Mouse (Mus musculus) cerebellum, adult 9-11 months (tissue): ENCODE measurements around the gene Rcn3.
"Not testable (repeated sequence)": the region's sequence is repeated elsewhere in the genome, so short reads cannot be mapped to it uniquely, and the experiment has no call there.

Source experiments
- DNase-seq: peaks from one replicate; pipeline ENCODE4 v3.0.0; 2022

Gene Rcn3

DNA sequence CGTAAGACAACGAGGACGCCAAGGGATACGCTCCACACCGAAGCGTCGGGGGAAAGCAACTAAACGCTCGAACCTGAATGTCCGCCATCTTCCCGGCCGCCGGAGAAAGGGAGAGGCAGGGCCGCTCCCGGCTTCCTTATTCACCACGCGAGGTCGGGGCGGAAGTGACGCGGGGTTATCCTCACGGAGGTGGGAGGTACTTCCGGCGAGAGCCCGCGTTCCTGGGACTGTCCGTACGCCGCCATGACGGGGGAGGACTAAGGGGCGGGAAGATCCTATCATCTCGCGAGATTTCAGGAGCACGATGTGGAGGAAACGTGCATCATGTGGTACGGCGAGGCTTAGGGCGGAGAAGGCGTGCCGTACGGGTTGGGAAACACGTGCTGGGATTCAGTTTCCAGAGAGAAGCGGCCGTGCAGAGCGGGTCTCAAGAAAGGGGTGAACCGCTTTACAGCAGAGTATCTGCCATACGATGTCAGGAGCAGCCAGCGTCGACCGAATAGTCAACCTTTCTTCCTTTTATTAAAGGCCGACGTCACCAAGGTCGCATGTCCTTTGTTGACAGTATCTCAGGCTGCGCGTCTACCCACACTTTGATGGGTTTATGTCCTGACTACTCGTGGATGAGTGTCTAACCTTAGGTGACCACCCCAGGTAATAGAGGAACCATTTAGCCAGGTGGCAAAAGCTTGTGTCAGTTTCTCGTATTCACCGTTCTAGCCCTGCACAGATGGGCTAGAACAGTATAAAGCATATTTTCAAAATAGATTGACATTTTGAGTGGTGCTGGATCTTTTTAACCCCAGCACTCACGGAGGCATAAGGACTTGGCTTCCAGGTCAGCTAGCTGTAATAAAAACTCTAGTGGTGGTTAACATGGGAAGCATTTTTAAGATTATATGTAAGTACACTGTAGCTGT, 32.5 kb upstream of the Rcn3 start, which contains the start of gene Rps11:
Gene Rps11 (minus strand): TSS at position 216 of the 920 bp plus-strand sequence.
- DNase-seq, result peak; percentile 99

DNA sequence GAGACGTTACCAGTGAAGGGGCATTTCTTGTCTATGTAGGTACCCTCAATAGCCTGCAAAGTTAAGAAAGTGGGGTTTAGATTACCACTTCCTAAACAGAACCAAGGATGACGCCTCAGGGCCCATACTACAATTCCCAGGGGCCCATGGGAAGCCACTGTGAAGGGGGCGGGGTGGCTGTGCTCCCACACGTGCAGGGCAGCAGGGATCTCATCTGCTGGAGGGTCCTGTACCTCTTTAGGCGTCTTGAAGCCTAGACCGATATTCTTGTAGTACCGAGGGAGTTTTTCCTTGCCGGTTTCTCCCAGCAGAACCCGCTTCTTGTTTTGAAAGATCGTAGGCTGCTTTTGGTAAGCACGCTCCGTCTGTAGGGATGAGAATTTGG, 31.2 kb upstream of the Rcn3 start:
- no peak for DNase-seq

DNA sequence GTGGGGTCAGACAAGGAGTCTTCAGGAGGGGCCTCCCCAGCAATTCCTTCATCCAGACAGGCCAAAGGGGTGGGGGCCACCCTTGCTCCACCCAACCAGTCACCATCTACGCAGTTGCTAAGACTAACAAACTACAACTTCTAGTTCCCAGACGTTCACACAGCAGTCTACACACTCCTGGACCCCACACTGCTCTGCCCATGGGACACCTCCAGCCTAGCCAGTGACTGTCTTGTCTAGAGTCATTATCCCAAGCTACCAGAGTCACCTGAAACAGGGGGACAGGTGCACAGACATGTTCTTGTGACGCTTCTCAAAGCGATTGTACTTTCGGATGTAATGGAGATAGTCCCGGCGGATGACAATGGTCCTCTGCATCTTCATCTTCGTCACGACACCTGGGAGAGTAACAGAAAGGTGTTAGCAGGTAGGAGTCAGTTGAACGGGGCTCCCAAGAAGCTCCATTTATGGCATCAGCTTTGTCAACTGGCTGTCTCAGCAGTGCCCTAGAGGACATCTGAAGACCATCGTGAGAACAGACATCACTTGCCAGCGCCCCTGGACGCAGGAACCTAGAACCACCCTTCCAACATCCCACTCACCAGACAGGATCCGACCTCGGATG, 30.7 kb upstream of the Rcn3 start:
- DNase-seq, result peak; percentile 45

DNA sequence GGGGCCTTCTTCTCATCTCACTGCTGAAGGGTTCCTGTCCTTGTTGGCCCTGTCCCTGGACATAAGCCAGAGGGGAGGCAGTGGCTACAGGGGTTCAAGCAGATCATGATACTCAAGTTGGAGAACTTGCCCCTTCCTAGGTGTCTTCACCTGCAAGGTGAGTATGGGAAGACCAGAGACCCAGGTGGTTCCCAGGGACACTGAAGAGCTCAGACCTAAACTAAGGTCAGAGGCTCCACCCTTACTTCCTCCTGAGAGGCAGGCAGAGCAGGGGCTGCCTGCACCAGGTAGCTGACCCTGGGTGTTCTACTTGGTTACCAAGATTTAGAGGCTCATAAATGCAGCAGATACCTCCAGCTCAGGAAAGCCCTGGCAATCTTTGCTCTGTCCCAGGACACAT, 29.9 kb upstream of the Rcn3 start:
- peak; percentile 49 for DNase-seq

DNA sequence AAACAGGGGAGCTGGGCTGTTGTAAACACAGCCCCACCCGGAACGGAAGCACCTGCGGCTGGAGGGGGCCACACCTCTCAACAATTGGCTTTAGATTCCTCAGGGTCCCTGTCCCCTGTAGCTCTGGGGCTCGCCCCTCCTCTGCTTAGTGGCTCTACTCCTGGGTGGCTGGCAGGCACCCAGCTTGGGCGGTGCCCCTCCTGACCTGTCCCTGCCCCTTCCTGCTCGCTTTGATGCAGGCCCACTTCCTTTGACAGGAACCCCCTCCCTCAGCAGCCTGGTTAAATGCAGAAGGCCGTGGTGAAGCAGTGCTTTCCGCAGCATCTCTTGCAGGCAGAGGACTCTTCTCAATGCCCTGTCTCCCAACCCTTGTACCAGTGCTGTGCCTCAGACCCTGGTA, 29.4 kb upstream of the Rcn3 start:
- DNase-seq, result peak; percentile 50

DNA sequence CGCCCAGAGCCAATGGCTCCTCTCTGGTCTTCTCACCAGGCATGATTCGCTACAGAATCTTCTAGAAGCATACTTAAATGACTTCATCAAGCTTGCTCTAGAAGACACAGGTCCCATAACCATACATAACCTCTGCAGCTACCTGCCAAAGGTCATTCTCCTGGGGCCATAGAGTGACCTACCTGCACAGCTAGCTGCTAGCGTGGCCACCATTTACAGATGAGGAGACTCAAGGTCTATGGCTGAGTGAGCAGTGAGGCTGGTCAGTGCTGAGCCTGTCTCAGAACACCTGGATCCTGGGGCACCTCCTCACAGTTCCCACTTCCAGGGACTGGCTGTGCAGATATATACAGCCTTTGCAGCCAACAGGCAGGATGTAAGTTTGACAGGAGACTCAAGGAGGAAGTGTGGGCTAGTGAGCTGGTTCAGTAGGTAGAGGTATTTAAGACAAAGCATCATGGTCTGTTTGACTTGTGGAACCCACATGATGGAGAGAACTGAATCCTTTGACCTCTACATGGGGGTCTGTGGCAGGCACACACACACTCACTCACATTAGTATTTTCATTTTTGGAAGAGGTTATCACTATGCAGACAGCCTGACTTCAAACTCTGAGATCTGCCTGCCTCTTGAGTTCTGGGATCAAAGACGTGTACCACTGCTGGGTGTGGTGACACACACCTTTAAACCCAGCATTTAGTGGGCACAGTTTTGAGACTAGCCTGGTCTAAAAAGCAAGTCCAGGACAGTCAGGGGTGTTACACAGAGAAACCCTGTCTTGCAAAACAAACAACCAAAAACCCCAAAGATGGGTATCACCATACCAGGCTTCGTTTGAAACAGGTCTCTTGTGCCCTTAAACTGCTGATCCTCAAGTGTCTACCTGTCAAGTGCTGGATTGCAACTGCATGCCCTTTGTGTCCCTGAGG, 28.0 kb upstream of the Rcn3 start:
- no peak for DNase-seq

DNA sequence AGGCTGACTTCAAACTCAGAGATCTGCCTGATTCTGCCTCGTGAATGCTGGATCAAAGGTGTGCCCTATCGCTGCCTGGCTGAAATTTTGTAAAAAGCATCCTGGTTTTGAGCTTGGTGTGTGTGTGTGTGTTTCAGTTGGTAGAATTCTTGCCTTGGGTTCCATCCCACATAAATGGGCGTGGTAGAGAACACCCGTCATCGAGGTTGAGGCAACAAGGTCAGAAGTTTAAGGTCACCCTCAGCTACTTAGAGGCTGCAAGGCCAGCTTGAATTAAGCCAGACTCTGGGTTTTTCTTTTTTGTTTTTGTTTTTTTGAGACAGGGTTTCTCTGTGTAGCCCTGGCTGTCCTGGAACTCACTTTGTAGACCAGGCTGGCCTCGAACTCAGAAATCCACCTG, 26.3 kb upstream of the Rcn3 start:
- DNase-seq, result no peak

DNA sequence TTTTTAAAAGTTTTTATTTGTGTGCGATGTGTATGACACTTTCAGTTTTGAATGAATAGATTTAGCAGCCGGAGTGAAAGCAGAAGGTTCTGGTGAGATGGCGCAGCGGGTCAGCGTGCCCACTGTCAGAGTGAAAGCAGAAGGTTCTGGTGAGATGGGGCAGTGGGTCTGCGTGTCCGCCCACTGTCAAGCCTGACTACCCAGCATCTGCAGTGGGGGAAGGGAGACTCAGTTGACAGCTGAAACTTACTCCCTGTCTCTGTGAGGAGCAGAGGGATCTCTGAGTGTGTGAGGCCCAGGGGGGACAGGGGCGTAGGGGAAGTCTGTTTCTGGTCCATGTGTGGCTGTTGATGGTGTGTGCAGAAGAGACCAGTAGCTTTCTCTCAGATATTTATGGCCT, 25.5 kb upstream of the Rcn3 start:
- DNase-seq, result no peak

DNA sequence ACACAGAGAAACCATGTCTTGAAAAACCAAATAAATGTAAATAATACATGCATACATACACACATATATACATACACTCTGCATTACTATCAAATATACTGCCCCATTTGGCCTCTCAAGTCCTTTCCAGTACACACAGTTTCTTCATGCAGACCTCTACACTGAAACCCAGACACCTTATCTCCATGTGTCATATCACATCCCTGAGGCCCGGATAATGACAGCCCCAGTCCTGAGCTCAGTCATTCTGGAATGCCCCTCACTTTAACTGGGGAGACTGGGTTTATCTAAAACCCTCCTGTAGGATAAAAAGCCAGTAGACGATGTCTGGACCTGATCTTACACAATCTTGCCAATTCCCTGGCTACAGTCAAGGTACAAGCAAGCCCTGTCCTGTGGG, 21.5 kb upstream of the Rcn3 start:
- no peak for DNase-seq

DNA sequence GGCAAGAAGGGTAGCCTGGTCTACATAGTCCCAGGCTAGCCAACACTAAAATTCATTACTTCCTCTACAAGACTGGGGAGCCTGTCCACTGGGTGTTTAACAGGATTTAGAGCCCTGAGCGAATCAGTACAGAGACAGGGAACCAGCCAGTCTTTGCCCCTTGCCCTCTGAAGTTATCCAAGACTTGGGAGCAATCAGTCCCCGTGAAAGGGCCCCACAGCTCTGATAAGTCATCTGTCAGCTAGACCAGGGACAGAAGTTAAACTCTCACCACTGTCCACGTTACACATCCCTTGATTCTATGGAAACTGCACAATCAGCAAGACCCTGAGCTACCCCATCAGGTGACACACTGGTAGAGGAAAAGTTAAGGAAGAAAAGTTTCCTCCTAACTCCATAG, 20.5 kb upstream of the Rcn3 start:
- DNase-seq, result no peak

DNA sequence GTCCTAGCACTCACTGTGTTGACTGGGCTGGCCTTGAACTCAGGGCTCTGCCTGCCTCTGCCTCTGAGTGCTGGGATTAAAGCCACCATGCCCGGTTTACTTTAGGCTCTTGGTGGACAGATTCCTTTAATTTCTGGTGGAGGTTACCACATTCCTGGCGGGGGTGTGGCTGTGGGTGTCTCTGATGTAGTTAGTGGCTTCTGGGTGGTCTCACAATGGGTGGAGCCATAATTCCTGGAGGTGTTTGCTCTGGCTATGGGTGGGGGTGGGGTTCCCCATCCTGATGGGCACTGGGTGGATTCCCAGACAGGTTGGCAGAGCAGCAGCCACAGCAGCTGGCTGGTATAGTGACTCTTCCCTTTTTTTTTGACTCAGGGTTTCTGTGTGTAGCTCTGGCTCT, 19.9 kb upstream of the Rcn3 start:
- DNase-seq, result no peak

DNA sequence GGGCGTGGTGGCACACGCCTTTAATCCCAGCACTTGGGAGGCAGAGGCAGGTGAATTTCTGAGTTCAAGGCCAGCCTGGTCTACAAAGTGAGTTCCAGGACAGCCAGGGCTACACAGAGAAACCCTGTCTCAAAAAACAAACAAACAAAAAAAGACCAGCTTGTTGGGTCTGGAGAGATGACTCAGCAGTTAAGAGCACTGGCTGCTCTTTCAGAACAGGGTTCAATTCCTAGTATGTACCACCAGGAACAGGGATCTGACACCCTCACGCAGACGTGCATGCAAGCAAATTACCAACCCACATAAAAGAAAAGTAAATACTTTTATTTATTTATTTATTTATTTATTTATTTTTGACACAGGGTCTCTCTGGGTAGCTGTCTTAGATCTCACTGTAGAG, 18.1 kb upstream of the Rcn3 start:
- not testable (repeated sequence) for DNase-seq

DNA sequence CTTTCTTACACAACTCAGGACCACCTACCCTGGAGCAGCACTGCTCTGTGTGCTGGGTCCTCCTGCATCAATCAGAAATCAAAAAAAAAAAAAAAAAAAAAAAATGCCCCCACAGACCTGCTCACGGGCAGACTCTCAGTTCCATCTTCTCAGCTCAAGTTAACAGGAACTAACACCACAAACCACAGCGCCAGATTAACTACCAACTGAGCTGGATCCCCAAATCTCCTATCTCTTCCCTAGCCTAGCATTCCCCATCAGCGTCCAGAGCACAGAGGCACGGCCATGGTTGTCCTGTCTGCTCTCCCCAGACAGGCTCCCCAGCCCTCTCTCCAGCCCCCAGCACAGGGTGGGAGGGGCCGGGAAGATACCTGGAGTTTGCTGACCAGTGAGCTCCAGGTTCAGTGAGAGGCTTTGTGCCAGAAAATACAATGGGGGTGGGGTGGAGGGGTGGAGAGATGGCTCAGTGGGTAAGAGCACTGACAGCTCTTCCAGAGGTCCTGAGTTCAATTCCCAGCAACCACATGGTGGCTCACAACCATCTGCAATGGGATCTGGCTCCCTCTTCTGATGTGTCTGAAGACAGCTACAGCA, 15.1 kb upstream of the Rcn3 start:
- DNase-seq, result no peak

DNA sequence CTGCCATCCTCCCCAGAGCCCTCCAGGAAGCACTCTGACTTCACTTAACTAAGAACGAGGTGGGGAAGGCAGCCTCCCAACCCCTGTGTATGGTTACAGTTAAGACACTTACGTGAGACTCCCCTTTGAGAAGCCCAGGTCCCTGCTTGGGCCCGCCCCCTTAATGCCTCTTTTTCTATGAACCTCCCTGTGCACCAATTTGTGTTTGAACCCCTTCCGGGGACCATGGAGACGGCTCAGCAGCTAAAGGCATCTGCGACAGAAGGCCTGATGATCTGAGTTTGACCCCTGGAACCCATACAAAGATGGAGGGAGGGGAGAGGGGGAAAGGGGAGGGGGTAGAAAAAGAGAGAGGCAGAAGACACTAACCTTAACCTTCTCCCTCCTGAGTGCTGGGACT, 14.4 kb upstream of the Rcn3 start:
- no peak for DNase-seq

DNA sequence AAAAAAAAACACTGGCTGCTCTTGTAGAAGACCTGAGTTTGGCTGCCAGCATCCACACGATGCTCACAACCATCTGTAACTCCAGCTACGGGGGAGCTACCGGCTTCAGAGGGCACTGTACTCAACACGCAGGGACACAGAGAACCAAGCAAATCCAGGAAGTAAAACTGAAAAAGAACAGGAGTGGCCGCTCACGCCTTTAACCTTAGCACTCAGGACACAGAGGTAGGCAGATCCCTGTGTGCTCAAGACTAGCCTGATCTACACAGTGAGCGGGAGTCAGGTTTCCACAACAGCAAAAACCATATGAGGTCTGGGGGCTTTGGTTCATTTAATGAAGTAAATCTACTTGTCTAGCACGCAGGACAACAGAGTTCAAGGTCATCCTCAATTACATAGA, 13.5 kb upstream of the Rcn3 start:
- DNase-seq, result no peak

DNA sequence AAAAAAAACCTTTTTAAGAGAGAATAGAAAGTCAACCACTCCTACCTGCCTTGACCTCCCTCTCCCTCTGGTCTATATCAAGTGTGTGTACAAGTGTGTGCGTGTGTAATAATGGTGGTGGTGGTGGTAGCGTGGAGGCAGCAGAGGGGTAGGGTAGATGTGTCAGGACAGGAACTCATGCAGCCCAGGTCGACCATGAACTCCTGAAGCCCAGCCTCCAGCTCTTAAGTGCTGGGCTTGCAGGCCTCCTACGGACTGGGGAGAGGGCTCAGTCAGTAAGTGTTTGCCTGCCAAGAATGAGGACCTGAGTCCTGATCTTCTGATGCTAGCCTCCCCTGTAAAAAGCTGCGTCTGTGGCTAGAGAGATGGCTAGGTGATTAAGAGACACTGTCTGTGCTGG, 12.9 kb upstream of the Rcn3 start:
- no peak for DNase-seq

DNA sequence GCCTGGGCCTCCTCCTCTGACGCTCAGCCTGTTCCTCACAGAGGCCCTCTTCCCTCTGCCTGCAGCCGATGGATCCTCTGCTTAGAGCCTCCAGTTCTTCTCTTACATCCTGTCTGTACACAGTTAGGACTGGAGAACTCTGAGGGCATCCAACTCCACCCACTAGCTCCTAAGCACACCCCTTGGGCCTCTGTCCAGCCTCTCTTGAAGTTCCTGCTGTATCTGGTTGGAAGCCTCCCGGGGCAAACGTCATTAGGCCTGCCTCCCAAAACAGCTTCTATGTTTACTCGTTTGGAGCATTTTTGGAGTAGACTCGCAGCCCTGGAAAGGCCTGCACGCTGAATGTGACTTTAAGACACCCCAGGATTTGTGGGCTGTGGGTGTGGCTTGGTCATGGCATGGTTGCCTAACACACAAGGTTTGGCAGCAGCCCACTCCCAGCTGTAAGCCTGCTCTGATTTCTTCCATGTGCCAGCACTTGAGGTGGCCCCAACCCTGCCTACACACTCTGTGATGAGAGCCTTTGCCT, 11.7 kb upstream of the Rcn3 start, which contains the start of gene Fcgrt:
Gene Fcgrt (minus strand): TSS at position 200 of the 529 bp plus-strand sequence.
- DNase-seq, result peak; percentile 53

DNA sequence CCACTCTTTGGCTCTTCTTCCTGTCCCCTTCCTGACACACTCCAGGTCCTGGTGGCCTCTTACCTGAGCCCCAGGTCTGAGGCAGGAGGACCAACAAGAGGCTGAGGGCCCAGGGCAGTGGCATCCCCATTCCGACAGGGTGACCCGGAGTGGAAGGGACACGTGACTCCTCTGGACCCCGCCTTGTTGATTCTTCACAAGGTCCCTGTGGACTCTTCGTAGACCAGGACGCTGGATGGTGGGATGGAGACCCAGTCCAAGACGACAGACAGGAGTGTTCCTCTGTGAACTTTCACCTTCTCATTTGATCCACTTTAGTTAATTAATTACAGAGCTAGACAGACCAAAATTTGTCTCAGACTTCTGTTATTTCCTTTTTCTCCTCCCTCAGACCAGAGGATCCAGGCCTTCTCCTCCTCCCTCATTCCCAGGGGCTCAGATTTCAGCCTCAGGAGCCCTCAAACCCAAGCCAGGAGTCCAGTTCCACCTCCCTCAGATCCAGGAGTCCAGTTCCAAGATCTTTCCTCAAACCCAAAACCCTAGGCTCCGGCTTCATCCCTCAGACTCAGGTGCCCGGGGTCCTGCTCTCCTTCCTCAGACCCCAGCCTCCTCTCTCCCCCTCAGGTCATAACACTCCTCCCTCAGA, 11.0 kb upstream of the Rcn3 start:
- DNase-seq, result no peak

DNA sequence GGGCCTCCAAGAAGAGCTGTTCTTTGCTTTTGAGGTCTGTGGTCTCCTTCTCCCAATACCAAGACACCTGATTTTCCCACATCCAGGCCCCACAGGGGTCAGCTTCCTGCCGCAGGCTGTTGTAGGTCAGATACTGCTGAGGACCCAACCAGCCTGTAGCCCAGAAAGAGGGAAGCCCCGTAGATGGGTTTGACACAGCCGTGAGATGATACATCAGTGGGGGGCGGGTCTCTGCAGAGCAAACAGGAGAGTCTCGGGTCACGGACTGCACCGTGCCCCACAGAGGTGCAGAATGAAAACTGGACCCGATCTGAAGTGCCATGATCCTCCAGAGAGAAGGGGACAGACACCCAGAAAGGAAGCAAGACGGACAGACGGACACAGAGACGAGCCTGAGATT, 10.4 kb upstream of the Rcn3 start:
- DNase-seq, result no peak

DNA sequence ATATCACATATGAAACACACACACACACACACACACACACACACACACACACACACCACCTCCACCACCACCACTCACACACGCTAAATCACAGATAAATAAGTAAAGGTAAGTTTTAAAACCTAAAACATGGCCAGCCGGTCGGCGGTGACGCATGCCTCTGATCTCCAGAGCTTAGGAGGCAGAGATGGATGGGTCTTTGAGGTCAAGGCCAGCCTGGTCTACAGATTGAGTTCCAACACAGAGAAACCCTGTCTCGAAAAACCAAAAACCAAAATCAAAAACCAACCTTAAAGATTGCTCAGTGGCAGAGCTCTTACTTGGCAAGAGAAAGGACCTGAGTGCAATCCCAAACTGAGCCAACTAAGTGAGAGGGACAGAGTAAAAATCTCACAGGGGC, 8.0 kb upstream of the Rcn3 start:
- DNase-seq, result no peak

DNA sequence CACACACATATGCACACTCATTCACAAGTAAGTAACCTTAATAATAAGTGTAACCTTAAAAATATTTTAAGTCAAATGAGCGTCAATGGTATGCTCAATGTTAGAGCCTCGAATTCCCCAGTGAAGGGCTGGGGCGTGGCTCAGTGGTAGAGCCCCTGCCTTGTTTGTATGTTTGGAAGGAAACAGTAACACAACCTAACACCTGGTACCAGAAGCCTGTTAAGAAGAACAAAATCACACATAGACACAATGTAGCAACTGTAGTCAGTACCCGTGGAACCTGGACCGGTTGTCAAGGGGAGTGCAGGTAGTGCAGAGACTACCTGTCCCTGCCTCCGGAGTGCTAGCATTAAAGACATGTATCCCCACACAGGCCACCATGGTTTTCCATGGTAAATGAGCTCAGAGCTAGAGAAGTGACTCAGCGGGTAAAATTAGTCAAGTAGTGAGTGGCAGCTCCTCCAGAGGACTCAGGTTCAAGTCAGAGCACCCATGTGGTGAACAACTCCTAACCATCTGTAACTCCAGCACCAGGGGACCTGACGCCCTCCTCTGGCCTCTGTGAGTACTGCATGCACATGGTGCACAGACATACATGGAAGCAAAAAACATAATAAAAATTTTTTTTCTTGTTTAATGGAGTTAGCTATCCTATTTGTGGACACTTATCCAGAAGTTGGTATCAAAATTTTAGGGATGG, 6.7 kb upstream of the Rcn3 start:
- DNase-seq, result no peak
